Mouse (Mus musculus) common myeloid progenitor, adult 5-6 weeks (primary cell): Measurements from ENCODE around the gene Sympk. TPM values are rescaled to one million over a fixed set of nuclear protein-coding genes. Genes with fewer than 3 reads are reported as not detected.

ENCODE experiments used
- ATAC-seq: replicated peaks from 2 replicates; pipeline ENCODE4 v1.8.0; 2016; ENCODE audit warnings: low read depth, mild to moderate bottlenecking, moderate TSS enrichment, inconsistent platforms; ENCODE audit not compliant: poor library complexity, severe bottlenecking
- total RNA-seq: library from RNA; stranded (forward); fragments of 200-1000, 187-1606 nt; gene quantifications from 2 replicates; pipeline ENCODE4 v1.2.3, GENCODE M21; 2017

Sympk gene
- total RNA-seq, 1 experiment from 2014 or later: 48.9 TPM

DNA sequence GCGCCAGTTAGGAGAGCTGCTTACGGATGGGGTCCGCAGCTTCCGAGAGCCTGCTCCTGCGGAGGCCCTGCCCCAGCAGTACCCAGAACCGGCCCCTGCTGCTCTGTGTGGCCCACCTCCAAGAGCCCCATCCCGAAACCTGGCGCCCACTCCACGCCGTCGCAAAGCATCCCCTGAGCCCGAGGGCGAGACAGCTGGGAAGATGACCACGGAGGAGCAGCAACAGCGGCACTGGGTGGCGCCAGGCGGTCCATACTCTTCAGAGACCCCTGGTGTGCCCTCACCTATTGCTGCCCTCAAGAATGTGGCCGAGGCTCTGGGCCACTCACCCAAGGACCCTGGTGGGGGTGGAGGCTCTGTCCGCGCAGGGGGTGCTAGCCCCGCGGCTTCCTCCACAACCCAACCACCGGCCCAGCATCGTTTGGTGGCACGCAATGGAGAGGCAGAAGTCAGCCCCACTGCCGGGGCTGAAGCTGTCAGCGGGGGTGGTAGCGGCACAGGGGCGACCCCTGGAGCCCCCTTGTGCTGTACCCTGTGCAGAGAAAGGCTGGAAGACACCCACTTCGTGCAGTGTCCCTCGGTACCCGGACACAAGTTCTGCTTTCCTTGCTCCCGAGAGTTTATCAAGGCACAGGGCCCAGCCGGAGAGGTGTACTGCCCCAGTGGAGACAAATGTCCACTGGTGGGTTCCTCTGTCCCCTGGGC, 18.6 kb upstream of the Sympk start:
- no peak for ATAC-seq

- ATAC-seq: peak; percentile 50
These were observed 17.7 kb upstream of the Sympk start for GRCm38 (mm10) chr7:19006476-19006875.

GRCm38 (mm10) chr7:19007026-19007977, 16.9 kb upstream of the Sympk start:
- ATAC-seq: no peak

- no peak for ATAC-seq
These were observed 13.6 kb upstream of the Sympk start for GRCm38 (mm10) chr7:19010581-19010980.

DNA sequence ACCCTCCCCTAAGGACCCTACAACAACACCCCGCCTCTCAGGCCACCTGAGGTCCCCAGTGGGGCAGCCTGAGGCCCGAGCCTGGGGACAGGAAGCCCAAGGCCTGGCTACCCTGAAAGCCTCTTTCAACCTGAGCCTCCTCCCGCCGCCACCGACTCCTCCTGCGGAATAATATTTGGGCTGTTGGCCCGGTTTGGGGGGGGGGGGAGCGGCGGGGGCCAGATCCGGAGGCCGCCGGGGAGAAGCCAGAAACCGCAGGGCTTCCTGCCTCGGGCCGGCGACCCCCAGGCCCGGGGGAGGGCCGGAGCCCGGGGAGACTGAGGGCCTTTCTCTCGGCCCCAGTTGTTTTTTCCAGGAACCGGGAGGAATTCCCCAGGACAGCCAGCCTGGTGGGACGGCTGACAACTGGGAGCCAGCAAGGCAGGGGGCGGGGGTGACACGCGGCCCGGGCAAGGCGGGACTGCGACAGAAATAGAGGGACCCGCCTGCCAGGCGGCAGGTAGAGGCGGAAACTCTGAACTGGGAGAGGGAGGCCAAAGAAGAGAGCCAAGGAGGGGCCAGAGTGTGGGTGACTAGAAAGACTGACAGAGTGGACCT, 12.1 kb upstream of the Sympk start:
- peak; percentile 44 for ATAC-seq

- no peak for ATAC-seq
These were observed 11.3 kb upstream of the Sympk start for GRCm38 (mm10) chr7:19012882-19013281.

- no peak for ATAC-seq
These were observed 9.7 kb upstream of the Sympk start for GRCm38 (mm10) chr7:19014452-19014851.

DNA sequence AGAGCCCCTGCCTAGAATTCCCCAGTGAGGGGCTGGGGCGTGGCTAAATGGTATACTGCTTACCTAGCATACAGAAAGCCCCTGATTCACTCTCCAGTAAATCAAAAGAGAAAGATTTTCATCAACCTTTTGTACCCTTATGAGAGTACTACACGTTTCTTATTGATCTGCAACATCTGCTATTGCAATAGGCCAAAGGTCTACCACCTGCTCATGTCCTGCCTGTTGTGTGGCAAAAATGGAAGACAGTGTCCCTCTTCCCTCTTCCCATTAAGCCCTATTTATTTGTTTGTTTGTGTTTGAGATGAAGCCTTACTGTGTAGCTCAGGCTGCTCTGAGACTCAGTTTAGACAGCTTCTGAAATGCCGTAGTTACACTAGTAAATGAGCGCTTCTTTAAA, 8.1 kb upstream of the Sympk start:
- no peak for ATAC-seq

DNA sequence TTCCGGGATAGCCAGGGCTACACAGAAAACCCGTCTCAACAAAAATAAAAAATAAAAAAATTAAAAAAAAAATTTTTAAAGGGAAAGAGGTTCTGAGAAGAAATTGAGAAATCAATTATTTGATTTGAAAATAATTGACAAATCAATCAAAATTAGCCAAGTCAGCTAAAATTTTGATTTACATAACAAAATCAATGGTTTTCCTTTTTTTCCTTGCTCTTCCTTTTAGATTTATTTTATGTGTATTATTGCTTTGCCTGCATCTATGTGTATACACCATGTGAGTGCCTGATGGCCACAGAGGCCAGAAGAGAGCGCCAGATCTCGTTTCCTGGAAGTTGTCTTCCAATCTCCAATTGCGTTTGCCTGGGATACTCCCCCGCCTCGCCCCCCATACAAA, 6.3 kb upstream of the Sympk start:
- no peak for ATAC-seq

- ATAC-seq: no peak
These were observed 3.1 kb upstream of the Sympk start for GRCm38 (mm10) chr7:19021048-19021447.

GRCm38 (mm10) chr7:19022189-19022958, 1.8 kb upstream of the Sympk start:
- ATAC-seq: no peak

DNA sequence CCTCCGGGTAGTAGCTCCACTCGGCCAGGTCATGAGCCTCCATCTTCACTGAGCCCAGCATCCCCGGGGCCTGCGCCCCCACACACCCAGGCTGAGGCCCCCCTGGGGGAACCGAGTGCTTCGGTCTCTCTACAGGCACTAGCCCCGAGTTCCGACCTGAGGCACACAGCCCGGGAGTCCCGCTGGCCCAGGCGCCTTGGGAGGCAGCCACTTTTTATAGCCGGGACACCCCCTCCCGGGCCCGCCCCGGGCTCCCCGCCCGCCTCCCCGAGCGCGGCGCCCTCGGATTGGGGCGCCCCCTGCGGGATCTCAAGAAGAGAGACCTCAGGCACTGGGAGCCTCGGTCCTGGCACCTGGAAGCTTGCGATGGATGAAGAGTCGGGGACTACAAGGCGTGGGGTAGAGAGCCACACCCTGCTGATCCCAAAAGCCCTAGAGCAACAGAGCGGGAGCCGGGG, 791 bp upstream of the Sympk start, which contains the start of gene Foxa3:
Gene Foxa3 (minus strand): TSS at position 182 of the 458 bp plus-strand sequence.
- ATAC-seq: no peak; the same call in 1 of the 2 replicates

DNA sequence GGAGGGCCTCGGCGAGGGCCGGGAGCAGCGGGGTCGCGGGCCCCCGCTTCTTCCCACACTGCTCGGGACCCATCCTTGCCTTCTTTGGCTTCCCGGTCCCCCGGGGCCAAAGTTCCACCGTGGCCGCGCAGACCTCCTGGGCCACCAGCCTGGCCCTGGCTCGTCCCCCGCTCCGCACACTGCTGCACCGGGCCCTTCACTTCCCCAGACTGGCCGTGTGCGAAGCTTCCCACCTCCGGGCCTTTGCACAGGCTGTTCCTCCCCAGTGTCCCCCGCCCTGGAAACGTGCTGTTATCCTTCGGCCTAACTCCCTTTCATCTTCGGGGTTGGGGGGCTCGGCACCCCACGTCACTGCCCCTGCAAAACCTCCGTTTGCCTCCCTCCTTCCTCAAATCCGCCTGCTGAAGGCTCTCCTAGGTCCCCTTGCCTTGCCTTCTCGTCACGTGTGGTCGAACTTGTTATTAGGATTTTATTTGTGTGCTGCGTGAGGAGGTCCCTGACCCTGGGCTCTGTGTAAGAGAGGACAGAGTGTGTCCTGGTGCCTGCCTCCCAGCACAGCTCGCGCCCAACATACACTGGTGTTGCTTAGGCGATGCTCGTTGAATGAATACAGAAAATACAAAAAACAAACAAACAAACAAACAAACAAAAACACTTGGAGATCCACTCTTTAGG, 541 bp downstream of the Sympk start:
- 0 out of 2 replicates have a peak, but pooled peaks have one; percentile 8 for ATAC-seq

DNA sequence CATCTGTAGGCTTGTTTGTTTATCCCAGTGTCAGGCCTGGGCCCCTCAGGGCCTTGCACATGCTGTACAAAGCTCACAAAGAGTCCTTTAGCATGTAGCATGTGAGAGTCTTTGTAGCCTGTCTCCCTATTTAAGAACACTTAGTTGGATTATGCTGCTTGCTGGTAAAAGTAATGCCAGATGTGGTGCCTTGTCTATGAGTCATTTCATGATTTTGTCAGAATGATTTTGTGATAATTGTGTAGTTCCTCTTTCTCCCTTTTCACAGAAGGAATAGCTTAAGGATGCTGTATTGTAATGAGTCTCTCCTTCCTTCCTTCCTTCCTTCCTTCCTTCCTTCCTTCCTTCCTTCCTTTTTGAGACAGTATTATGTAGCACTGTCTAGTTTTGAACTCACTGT, 3.9 kb downstream of the Sympk start:
- ATAC-seq: no peak; the same call in 1 of the 2 replicates

GRCm38 (mm10) chr7:19029084-19029653, 5.0 kb downstream of the Sympk start:
- ATAC-seq: peak; percentile 84

GRCm38 (mm10) chr7:19031641-19032040, 7.5 kb downstream of the Sympk start:
- ATAC-seq: no peak

DNA sequence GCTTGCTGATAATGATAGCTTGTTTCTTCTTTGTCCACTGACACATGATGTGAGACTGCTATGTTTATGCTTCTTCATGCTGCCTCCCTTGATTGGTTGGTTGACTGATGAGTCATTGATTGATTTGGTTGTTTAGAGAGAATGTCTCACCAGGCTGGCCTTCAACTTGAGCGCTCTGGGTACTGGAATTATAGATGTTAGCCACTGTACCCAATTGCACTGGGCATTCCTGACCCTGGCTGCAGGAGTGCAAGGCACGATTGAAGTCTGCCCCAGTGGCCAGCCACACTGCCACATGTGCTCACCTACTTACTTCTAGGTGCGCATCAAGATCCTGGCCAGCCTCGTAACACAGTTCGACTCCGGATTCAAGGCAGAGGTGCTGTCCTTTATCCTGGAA, 20.4 kb downstream of the Sympk start:
- no peak for ATAC-seq

DNA sequence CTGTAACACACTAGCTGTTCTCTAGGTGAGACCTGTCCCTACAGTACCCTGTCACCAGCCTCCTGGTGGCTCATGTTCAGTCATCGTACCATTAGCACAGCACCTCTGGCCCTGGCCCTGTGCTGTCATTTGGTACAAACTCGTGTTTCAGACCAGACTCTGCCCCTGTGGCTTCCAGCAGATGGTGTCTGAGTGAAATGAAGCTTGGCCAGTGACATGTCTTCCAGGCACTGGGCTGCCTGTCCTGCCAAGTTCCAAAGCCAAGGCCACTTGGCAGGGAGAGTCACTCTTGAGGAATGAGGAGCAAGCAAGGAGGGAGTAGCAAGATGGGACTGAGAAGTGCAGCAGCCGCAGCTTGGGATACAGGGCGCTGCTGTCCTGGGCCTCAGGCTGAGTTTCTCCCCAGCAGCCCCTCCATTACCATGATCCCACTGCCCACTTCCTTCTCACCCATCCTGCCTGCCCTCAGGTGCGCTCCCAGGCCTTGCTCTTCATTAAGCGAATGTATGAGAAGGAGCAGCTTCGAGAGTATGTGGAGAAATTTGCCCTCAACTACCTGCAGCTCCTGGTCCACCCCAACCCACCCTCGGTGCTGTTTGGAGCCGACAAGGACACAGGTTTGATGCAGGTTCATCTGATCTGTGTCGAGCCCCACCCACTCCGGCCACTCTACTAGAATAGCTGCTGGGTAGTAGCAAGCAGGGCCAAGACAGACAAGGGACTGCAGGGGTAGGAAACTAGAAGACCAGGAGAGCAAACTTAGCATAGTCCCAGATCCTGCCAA, 22.3 kb downstream of the Sympk start:
- ATAC-seq: no peak
